ENCODE assay signal across 15 mouse cellular contexts in the genomic region with DNA sequence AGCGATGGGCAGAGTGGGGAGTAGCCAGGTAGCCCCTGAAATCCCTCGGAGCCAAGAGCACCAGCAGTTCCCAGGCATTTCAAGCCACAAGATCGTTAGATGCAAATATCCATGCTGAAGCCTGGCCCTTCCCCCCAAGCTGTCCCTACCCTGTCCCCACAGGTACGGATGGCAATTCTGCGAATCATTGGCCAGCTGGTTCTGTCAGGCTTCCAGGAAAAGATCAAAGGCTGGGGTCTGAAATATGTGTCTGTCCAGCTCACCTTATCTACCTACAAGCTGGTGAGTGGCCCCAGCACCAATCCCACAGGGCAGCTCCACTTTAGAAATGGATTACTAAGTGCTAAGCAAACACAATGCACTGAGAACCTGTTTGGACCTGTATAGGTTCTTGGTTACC. TPM values are rescaled to one million over a fixed set of nuclear protein-coding genes. Genes with fewer than 3 reads are reported as not detected.
"Had no signal": no experiment of that assay in that cellular context is flagged by ENCODE, and none has a peak within 500 bp of the region (broad histone marks: within the 10 kb centered on the region; RNA-seq: fewer than 3 reads in every experiment).

No protein-coding gene starts in this region.

- H3K4me3 ChIP-seq: limb, embryonic 13.5 days; liver, embryonic 15.5 days; lung, embryonic 15.5 days; midbrain, embryonic 12.5 days; neural tube, embryonic 13.5 days had no signal

- H3K4me1 ChIP-seq: limb, embryonic 13.5 days; liver, embryonic 15.5 days; lung, embryonic 15.5 days; midbrain, embryonic 12.5 days; neural tube, embryonic 13.5 days had no signal

- ATAC-seq: hindbrain, postnatal 0 days; midbrain, embryonic 16.5 days had no signal

- H3K9ac ChIP-seq: limb, embryonic 13.5 days; liver, embryonic 15.5 days; lung, embryonic 15.5 days; midbrain, embryonic 12.5 days; neural tube, embryonic 13.5 days had no signal

- H3K27ac ChIP-seq: hindbrain, postnatal 0 days; limb, embryonic 13.5 days; liver, embryonic 15.5 days; lung, embryonic 15.5 days; midbrain, embryonic 12.5 days; neural tube, embryonic 13.5 days had no signal

- H3K4me2 ChIP-seq: limb, embryonic 13.5 days; liver, embryonic 15.5 days; lung, embryonic 15.5 days; midbrain, embryonic 12.5 days; neural tube, embryonic 13.5 days had no signal

- H3K36me3 ChIP-seq: limb, embryonic 13.5 days; liver, embryonic 15.5 days; lung, embryonic 15.5 days; midbrain, embryonic 12.5 days; neural tube, embryonic 13.5 days had no signal

- H3K27me3 ChIP-seq: limb, embryonic 13.5 days; liver, embryonic 15.5 days; lung, embryonic 15.5 days; midbrain, embryonic 12.5 days; neural tube, embryonic 13.5 days had no signal

- DNase-seq: kidney, adult 11 months; kidney, postnatal 14 days; layer of hippocampus, postnatal 36 days; left cerebral cortex, postnatal 4 days; retina, postnatal 1 day; thymus, adult 18-20 months; thymus, postnatal 14 days had no signal

RNA-seq across cellular contexts. Expression of gene Ugt1a1, which starts 25.6 kb away (rescaled TPM):
- polyA plus RNA-seq: midbrain, embryonic 12.5 days; midbrain, embryonic 16.5 days; neural tube, embryonic 13.5 days had no signal

RNA-seq across cellular contexts. Expression of gene Dnajb3, which starts 31.7 kb away (rescaled TPM):
- polyA plus RNA-seq: liver, adult 2 months had no signal

RNA-seq across cellular contexts. Expression of gene Ugt1a2, which starts 36.9 kb away (rescaled TPM):
- polyA plus RNA-seq: hindbrain, postnatal 0 days; limb, embryonic 13.5 days; midbrain, embryonic 16.5 days; neural tube, embryonic 13.5 days had no signal
